Mouse (Mus musculus) lung, adult 18-20 months (tissue): ENCODE results near the gene Tnk2.

ENCODE experiments used
- DNase-seq, 2 experiments: peaks; one replicate each; pipeline ENCODE4 v3.0.0; 2022; ENCODE audit warnings: mixed read lengths in 2 of 2

Gene Tnk2

DNA sequence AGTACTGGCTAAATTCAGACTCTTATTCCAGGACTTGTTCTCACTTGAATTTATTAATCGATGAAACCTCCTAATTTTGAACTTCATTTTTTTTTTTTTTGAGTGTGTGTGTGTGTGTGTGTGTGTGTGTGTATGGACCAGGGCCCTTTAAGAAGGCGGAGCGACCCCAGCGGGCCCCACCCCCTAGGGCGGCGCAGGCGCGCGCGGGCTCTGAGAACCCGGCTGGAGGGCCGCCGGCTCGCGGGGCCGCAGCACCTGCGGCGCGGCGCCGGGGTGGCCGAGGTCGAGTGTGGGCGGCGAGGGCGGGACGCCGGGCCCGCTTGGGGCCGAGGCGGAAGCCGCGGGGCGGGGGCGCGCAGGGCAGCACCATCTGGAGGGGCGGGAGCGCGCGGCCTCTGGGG is at the start of gene Tnk2:
Tnk2 (plus strand) TSS at position 214 of the 401 bp plus-strand sequence.
- DNase-seq = peak; percentile 90 to 93

DNA sequence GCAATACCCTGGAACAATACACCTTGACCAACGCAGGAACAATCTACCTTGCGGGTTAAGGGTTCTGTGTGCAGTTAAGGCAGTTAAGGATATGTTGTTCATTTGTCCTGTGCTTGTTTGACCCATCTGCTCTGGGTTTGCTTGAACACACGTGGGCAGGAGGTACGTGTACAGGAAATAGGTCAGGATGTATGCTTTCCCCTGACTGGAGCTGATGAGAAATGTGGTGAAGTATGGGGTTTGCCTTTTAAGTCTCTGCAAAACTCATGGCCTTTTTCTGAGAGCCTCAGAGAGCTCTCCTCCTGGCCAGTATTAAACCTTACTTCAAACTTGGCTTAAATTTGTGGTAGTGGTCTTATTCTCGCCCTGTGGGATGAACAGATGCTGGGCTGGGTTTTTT is 49.8 kb upstream of the Tnk2 start:
- no peak for DNase-seq

DNA sequence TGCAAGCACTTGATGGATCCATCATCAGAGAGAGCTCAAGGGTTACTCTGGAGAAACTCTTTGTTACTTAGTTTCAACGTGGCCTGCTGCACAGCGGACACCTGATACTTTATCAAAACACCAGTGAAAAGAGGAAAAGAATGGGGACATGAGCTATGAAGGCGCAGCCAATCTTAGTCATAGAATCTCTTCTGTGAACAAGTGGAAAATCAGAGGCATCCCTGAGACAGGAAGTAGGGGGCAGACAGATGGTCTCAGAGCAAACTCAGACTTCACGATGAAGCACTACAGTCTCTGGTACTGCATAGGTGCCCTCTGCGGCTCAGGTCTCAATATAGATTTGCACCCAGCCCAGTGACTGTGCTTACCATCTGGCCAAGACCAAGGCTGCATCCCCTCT is 49.0 kb upstream of the Tnk2 start:
- no peak for DNase-seq

DNA sequence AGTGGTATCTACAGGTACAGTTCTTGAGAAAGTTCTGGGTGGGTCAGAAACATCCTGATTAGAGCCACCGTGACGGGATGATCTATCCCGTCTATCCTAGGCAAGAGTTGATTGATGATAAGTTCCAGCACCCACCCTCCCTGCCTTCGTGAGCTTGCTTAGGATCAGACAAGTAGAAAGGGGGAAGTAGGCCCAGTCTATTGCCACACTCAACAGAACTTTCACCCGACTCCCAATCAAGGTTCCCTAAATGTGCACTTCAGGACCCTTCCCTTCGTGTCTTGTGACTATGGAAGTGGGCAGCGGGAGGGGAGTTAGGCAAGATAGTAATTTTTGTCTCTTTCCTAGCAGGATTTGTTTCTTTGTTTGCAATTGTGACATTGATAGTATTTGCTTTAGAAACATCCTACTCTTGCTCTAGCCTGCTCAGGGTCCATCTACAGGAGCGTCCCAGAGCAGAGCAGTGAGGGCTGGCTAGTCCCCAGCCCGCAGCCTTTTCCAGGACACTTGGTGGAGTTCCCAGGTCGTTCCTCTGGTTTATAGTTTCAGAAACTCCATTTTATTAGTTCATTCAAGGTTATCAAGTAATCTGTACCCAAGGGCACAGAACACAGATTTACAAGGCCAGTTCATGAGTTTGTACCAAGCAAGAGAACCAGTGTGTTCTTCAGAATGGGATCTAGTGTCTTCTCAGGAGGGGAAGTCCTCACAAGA is 48.4 kb upstream of the Tnk2 start:
- DNase-seq = peak in 1 of 2 experiments; percentile 11

DNA sequence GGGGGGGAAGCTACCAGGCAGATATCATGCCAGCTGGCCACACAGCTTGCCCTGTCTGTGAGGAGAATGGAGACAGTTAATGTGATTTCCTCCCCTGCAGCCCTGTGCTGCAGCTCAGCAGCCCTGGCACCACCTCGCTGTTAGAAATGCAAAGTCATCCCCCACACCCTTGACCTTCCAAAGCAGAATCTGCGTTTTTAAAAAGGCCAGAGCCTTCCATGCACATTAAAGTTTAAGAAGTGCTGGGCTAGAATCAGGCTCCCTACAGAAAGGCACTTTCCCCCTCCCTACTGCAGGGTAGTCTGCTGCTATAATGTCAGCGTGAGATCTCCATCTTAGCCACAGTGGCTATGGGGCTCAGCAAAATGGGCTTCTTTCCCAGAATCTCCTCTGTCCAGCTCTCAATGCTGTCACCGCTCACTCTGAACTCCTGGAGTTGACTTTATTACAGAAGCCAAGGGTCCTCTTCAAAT is 45.7 kb upstream of the Tnk2 start:
- peak in 1 of 2 experiments; percentile 7 for DNase-seq

DNA sequence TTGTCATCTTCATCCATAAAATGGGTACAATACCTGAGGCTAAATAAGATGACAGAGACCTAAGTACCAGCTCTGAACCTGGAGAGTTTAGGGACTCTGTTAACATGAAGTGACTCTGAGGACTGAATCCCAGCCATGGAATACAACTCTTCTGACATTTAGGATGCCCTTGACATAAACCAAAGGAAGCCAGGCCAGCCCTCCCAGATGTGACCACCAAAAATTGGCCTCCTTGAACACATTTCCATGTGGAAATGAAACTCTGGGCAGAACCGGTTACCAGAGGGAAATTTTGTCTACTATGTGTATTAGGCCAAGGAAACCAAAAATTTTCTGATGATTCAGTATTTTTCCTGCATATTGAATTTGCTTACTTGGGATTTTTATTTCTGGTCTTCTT is 44.5 kb upstream of the Tnk2 start:
- no peak for DNase-seq

DNA sequence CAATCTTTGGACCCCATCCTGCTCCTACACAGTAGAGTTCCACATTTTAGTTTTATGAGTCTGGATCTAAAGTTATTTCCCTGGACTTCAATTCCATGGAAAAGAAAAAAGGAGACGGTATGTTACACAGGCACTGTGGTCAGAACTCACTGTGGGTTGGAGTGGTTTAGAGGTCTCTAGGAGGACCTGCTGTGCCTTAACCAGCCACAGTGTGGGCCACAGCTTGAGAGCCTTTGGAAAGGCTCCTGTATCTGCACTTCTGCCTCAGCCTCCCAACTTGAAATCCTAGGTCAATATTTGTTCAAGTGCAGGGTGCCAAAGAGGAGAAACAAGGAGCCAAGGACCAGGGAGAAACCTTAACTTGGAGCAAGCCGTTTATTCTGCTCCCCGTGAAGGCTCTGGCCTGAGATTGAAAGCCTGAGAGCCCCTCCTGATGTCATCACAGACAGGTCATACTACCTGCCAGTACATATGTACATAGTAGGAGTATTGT is 41.4 kb upstream of the Tnk2 start:
- DNase-seq = peak; percentile 27 to 57

DNA sequence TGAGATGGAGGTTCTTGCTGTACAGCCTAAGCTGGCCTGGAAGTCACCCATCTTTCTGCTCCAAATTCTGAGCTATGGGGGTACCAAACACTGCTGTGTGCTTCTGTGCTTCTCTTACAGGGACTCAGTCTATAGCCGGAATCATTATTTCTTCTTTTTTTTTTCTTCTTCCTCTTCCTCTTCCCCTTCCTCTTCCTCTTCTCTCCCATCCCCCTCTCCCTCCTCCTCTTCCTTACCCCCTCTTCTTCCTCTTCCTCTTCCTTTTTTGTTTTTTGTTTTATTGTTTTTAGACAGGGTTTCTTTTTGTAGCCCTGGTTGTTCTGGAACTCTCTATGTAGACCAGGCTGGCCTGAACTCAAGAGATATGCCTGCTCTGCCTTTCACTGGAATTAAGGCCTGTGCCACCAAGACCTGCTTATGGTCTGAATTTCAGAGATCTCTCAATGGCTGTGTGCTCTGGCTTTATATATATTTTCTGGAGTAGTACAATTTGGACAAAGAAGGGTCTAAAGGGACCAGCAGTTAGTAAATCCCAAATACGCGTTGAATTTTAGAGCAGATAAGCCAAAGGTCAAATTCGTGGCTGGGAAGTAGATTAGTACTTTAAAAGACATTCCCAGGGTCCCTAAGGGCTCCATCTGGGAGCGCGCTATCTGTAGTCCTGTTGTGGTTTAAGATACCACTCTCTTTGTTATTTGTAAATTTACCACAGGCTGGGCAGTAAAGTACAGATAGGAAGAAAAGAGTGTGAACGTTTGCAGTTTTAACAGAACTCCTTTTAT is 35.9 kb upstream of the Tnk2 start:
- DNase-seq = no peak

DNA sequence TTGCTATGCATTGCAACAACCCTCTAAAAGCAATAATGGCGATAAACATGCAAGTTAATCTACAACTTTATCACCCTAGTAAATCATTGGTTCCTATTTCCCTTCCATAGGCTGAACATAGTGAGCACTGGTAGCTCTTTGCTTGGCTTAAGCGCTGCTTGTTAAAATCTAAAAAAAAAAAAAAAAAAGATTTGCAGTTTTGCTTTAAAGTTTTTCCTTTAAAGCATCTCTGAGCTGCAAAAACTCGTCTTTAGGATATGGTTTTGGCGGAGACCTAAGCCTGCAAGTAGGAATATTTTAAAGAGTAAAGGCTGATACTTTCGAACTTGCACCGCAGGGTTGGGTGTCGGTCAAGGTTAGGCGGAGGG is 35.3 kb upstream of the Tnk2 start:
- no peak for DNase-seq

DNA sequence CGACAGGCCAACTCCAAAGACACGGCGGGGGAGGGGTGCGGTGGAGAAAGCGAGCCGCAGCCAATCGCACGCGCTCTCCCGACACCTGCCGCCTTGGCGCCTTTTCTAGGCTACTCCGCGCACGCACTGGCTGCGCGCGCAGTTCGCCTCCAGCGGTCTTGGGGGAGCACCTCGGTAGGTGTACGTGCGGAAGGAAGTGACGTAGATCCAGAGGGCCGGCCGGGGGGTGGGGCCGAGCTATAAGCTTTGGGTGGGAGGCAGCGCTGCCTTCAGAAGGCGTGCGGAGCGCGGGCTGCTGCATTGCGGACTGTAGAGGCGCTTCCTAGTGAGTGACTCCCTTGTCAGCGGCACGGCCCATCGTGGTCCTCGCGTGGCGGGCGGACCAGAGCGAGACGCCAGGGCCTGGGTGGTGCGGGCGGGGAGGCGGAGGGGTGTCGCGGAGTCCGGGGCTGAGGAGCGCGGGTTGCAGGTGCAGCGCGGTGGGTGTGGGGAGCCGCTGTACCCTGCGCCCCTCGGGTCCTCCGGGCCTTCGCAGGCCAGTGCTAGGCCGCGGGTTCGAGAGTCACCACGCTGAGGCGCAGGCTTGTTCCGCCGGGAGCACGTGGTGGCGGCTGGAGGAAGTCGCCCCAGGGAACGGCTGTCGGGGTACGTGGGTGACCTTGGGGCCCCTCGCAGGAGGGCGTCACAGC is 34.8 kb upstream of the Tnk2 start, which contains the start of gene Tfrc:
Tfrc (plus strand) TSS at position 209 of the 689 bp plus-strand sequence.
- DNase-seq = peak; percentile 97 to 98

DNA sequence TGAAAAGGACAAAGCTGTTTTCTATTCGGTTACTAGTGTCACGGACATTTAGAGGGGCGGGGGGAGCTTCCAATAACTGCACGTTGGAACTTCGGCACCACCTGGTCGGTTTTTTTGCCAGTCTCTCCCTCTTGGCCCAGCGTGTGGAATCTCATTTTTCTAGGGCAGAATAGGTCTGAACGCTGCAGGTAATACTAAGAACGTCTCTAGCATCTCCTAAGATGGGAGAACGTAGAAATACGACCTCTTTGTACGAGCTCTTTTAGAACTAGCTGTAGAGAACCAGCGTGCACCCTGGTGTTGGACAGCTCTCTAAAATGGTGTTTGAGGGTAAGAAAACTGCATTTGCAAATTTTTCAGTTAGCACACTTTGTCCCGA is 34.3 kb upstream of the Tnk2 start:
- DNase-seq = no peak

DNA sequence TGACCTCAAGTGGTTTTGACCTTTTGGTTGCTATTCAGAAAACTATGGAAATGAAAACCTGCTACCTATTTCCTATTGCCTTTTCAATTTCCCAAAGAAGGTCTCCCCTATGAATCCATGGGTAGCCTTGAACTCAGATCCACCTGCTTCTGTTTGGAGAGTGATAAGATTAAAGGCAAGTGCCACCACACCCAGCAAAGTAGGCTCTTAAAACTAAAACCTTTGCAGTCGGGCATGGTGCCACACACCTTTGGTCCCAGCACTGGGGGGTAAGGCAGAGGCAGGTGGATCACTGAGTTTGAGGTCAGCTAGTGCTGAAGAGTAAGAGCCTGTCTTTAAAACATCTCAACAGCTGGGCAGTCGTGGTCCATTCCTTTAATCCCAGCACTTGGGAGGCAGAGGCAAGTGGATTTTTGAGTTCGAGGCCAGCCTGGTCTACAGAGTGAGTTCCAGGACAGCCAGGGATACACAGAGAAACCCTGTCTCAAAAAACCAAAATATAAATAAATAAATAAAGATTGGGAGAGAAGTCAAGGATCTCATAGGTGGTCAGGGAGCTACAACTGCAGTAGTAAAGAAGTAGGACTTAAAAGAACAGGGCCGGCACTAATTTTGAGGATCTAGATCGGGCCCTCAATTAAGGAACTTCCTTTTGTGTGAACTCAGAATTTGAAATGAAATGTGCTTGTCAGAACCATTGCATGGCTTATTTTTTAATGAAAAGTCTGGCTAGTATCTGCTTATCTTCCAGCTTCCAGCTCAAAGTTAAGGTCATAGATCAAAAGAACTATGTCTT is 33.0 kb upstream of the Tnk2 start:
- DNase-seq = no peak

DNA sequence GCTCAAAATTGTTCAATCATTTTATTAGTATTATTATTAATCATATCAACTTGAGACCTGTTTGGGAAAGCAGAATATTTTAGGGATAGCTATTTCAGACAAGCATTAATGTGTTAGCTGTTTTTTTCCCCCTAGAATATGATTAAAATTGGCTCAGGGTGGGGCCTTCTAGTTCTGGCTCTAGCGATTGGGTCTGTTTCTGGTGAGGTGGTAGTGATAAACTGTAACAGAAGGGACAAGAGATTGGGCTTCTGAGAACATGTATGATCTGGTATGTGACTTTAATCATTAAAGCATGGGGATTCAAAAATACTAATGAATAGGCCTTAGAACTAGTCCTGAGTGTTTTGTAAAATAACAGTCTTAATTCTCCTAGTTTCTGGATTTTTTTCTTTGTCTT is 31.6 kb upstream of the Tnk2 start:
- no peak for DNase-seq

DNA sequence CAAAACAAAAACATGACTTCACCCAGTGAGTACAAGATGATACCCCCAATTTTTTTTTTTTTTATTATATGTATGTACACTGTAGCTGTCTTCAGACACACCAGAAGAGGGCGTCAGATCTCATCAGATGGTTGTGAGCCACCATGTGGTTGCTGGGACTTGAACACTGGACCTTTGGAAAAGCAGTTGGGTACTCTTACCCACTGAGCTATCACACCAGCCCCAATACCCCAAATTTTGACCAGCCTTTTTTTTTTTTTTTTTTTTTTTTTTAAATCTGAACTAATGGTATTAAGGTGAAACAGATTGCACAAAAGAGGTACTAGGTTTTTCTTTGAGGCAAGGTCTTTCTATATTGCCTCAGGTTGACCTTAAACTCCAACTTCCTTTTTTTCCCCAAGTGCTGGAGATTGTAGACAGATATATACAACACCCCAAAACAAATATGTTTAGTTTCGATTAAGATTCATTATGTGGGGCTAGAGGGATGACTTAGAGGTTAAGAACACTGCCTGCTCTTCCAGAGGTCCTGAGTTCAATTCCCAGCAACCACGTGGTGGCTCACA is 30.3 kb upstream of the Tnk2 start:
- no peak for DNase-seq

DNA sequence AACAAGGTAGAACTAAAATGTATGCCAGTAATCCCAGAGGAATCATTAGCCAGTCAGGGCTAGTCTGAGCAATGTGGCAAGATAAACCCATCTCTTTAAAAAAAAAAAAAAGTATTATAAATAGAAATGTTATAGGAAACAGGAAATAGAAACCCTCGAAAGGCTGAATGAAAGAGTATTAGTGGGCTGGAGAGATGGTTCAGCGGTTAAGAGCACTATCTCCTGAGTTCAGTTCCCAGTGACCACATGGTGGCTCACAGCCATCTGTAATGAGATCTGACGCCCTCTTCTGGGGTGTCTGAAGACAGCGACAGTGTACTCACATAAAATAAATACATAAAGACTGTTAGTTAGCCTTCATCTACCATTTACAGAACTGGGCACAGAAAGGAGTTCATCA is 29.6 kb upstream of the Tnk2 start:
- DNase-seq = no peak

DNA sequence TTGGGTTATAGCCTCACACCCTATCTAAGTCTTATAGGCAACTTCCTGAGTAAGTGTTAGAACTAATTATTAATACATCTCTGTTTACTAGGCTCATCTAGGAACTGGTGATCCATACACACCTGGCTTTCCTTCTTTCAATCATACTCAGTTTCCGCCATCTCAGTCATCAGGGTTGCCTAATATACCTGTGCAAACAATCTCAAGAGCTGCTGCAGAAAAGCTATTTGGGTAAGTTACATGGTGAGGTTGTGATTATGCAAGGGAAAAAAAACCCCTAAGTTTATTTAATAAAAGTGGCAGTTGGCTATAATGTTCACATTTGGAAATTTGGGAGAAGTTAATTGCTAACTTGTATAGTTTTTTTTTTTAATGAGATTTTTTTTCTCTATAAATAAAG is 24.7 kb upstream of the Tnk2 start:
- peak in 1 of 2 experiments; percentile 60 for DNase-seq

DNA sequence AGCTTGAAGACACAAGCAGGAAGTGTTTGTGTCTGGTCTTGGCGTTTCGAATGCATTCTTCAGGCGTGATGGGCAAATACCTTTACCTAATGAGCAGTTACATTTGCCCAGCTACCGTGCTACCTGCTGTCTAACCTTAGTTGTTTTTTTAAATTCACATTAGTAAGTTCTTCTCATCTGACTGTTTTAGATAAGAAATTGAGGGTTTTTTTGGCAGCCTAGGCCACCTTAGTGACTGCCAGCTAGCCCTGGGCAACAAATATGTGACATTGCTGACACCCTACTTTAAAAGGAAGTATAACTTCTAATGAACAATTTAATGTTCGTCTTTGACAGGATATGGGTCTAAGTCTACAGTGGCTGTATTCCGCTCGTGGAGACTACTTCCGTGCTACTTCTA is 15.5 kb upstream of the Tnk2 start:
- DNase-seq = no peak

DNA sequence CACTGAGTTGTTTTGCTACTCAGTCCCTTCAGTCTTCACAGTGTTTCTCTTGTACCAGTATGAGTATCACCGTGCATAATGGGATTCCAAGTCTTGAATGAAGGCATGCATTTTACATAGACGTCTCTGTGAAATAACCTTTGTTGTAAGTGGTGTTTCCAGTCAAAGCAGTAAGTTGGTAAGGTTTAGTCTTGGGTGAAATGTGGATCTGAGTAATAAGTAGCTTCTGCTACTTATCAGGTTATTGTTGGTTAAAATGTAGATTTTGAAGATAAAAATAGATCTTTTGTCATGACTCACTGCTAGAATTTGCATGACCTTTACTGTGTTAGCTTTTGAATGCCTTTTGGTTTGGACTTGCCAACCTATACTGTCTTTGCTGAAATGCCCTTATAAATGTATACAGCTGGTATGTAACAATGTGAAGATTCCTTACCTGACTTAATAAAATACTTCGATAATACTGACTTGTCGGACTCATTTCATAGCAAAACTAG is 11.3 kb upstream of the Tnk2 start:
- no peak for DNase-seq

DNA sequence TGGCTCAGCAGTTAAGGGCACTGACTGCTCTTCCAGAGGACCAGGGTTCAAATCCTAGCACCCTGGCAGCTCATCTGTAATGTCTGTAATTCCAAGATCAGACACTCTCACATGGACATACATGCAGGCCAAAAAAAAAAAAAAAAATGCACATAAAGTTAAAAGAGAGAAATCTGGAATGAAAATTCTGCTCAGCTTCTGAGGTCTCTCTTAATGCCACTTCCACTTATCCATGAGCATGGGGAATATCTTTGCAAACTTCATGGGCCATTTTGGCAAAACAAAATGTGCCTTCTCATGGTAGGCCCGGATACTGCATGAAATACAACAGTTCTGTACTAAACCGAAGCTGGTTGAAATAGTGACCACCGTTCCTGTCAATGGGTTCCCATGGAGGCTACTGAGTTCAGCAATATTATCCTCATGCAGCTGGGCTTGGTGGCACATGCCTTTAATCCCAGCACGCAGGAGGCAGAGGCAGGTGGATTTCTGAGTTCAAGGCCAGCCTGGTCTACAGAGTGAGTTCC is 10.1 kb upstream of the Tnk2 start:
- DNase-seq = no peak

DNA sequence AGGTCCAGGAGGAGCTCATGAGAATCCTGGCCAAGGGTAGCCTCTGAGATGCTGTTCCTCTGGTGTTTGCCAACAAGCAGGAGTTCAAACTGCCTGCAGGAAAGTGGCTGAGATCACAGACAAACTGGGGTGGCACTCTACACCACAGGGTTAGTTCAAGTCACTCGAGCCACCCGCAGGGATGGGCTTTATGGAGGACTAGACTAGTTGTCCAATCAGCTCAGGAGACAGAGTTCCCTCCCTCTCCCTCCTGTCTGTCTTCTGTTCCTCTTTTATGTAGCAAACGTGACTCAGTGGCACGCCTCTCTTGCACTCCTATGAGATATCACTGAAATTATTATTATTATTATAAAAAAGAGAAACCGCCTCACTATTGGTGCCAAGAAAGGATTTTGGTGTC is 9.5 kb upstream of the Tnk2 start:
- no peak for DNase-seq

DNA sequence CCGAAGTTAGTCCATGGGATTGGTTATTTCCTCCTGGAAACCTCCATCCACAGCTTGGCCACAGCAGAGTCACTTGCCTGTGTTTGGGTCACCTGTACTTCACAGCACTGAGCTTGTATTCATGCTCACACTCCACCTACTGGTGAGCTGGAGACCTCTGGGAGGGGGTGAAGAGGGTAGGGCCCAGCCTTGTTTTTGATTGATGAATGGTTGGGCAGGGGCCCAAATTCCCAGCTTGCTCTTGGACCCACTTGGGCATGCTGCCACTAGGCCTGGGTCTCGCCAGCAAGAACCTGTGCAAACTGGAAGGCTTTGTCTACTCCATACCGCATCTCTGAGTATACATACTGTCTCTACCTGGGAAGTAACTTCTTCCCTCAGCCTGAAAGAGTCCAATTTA is 8.4 kb upstream of the Tnk2 start:
- no peak for DNase-seq

DNA sequence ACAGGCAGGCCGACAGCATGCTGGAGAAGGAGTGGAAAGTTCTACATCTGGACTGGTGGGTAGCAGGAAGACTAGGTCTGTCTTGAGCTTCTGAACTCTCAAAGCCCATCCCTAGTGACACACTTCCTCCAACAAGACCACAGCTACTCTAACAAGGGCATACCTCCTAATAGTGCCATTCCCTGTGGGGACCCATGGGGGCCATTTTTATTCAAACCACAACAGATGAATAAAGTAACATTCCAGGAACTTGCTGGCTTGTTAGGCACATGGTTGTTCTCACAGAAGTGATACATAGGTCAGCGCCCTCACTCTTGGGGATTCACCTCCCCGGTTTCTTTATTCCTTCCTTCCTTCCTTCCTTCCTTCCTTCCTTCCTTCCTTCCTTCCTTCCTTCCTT is 7.3 kb upstream of the Tnk2 start:
- DNase-seq = no peak
